Mouse (Mus musculus) layer of hippocampus, postnatal 14 days (tissue): ENCODE measurements at regions not wholly inside any gene's neighbourhood (a gene's known extent, or its start where the extent isn't known, plus 50 kb on each side); places are given as distances from the start of the nearest gene placed in this dataset.

ENCODE experiments used
- DNase-seq, 2 experiments: peaks; one replicate each; pipeline ENCODE4 v3.0.0; 2021 to 2022; ENCODE audit warnings: low spot score in 2 of 2, mixed read lengths in 1 of 2

DNA sequence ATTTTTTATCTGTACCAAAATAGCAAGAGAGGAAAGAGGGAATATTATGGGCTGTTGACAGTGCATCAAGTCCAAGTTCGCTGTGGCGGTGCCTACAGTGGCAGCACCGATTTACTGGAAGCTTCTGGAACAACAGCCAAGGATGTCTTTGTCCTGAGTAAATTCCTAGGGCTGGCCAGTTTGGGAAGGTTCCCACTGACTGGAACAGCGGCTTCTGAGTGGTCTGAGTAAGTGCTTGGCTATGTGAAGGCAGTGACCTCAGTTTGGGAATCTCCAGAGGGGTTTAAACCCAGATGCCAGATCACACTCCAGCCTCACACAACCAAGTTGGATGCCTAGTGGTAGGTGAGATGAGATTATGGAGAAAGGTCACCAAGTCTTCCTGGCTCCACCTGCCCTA lies 84.4 kb upstream of the Slc7a14 start:
- no peak for DNase-seq

- DNase-seq = no peak
Observed at GRCm38 (mm10) chr3:31389955-31390354, 79.8 kb upstream of the Slc7a14 start.

GRCm38 (mm10) chr3:31375678-31376077 lies 65.5 kb upstream of the Slc7a14 start:
- no peak for DNase-seq

- no peak for DNase-seq
Observed at GRCm38 (mm10) chr3:31374061-31374460, 63.9 kb upstream of the Slc7a14 start.

GRCm38 (mm10) chr3:31368259-31368658 lies 58.1 kb upstream of the Slc7a14 start:
- no peak for DNase-seq
